Mouse (Mus musculus): ENCODE data around the gene Thrb.

- TF ChIP-seq GATA1 (IDR thresholded peaks at IDR 0.05; ENCODE audit: low read length) (no peak), TAL1 (IDR thresholded peaks at IDR 0.05; ENCODE audit: low read length) (no peak)
Measured at GRCm38 (mm10) chr14:17786249-17786648, 126.2 kb downstream of the Thrb start.
